Mouse (Mus musculus): ENCODE results near the gene Atg4d.

GRCm38 (mm10) chr9:21320619-21321512, 55.8 kb downstream of the Atg4d start, which contains the start of gene Slc44a2:
- TF ChIP-seq CTCF (IDR thresholded peaks at IDR 0.05; ENCODE audit: low read depth, low read length) (no peak), POLR2A (IDR thresholded peaks at IDR 0.05; ENCODE audit: borderline replicate concordance, low read depth, low read length) (no peak)
